Mouse (Mus musculus) midbrain, embryonic 10.5 days (tissue): ENCODE measurements around the gene Dcun1d3. TPM values are rescaled to one million over a fixed set of nuclear protein-coding genes. Genes with fewer than 3 reads are reported as not detected.
A peak's percentile ranks its signal among the peaks of the same experiment; 100 is the strongest.

Source experiments
- DNase-seq: peaks from one replicate; pipeline ENCODE4 v3.0.0-alpha.2; 2017; ENCODE audit warnings: low spot score
- H3K27ac ChIP-seq: fragments of 300-500 bp; sonication (generic); replicated peaks from 2 replicates; pipeline ENCODE4 v1.5.1; 2016; ENCODE audit warnings: mild to moderate bottlenecking
- H3K27me3 ChIP-seq: fragments of 300-500 bp; sonication (generic); 2 replicates; pipeline ENCODE4 v1.6.1; 2016; ENCODE audit warnings: low read depth, mild to moderate bottlenecking; ENCODE audit not compliant: poor library complexity, severe bottlenecking
- H3K36me3 ChIP-seq: fragments of 300-500 bp; sonication (generic); 2 replicates; pipeline ENCODE4 v1.6.1; 2016; ENCODE audit warnings: mild to moderate bottlenecking, moderate library complexity
- H3K4me1 ChIP-seq: fragments of 300-500 bp; sonication (generic); 2 replicates; pipeline ENCODE4 v1.6.1; 2016
- H3K4me3 ChIP-seq: fragments of 300-500 bp; sonication (generic); 2 replicates; pipeline ENCODE4 v1.5.1; 2016; ENCODE audit warnings: mild to moderate bottlenecking, moderate library complexity
- H3K9me3 ChIP-seq: fragments of 300-500 bp; sonication (generic); replicated peaks from 2 replicates; pipeline ENCODE4 v1.6.1; 2016; ENCODE audit warnings: mild to moderate bottlenecking
- WGBS: fragments of 180-500 bp; shearing (Covaris S2); methylation state at CpG from one replicate; pipeline ENCODE4 v1.1.7; 2016; 5-methylcytosine and 5-hydroxymethylcytosine counted together
- polyA plus RNA-seq: library from polyadenylated mRNA; unstranded; fragments of >200 nt; fragmentation: Nextera tagmentation; extraction: Ambion mirVana; gene quantifications from 2 replicates; pipeline ENCODE4 v1.2.1, GENCODE M21; 2016

The Dcun1d3 gene
- polyA plus RNA-seq, 1 experiment from 2014 or later, result 13.1 TPM

GRCm38 (mm10) chr7:119861335-119862091 is 34.6 kb downstream of the Dcun1d3 start:
- H3K4me1 ChIP-seq, result peaks cover 48% of the 10 kb centered on the region
- no peaks in the 10 kb centered on the region for H3K27me3 ChIP-seq
- 26% methylated on average over 6 of the region's 6 CpGs for WGBS
- H3K4me3 ChIP-seq, result no peak overlapping the region
- DNase-seq, result peak; percentile 78
- H3K27ac ChIP-seq, result peak overlapping the region; percentile 77
- no peaks in the 10 kb centered on the region for H3K9me3 ChIP-seq
- H3K36me3 ChIP-seq, result peaks cover 30% of the 10 kb centered on the region

- Histone ChIP-seq H3K4me1 (peaks cover 48% of the 10 kb centered on the region), H3K9me3 (no peaks in the 10 kb centered on the region), H3K4me3 (no peak overlapping the region), H3K27me3 (no peaks in the 10 kb centered on the region), H3K36me3 (peaks cover 33% of the 10 kb centered on the region), H3K27ac (peak overlapping the region; percentile 77)
- no peak for DNase-seq
Measured at GRCm38 (mm10) chr7:119860971-119861334, 35.1 kb downstream of the Dcun1d3 start.

GRCm38 (mm10) chr7:119860554-119860953 is 35.5 kb downstream of the Dcun1d3 start:
- Histone ChIP-seq H3K36me3 (peaks cover 33% of the 10 kb centered on the region), H3K27me3 (no peaks in the 10 kb centered on the region), H3K27ac (peak overlapping the region; percentile 52; the same call in 1 of the 2 replicates), H3K4me1 (peaks cover 48% of the 10 kb centered on the region), H3K9me3 (no peaks in the 10 kb centered on the region), H3K4me3 (no peak overlapping the region)
- WGBS, result 91% methylated on average over 2 of the region's 2 CpGs
- no peak for DNase-seq

- Histone ChIP-seq H3K4me1 (peaks cover 48% of the 10 kb centered on the region), H3K36me3 (peaks cover 34% of the 10 kb centered on the region), H3K4me3 (no peak overlapping the region), H3K9me3 (no peaks in the 10 kb centered on the region), H3K27me3 (no peaks in the 10 kb centered on the region), H3K27ac (peak overlapping the region; percentile 52; the same call in 1 of the 2 replicates)
- DNase-seq, result no peak
- 89% methylated on average over 3 of the region's 3 CpGs for WGBS
Measured at GRCm38 (mm10) chr7:119860116-119860515, 36.0 kb downstream of the Dcun1d3 start.

- H3K4me3 ChIP-seq, result no peak overlapping the region
- H3K27ac ChIP-seq, result no peak overlapping the region
- H3K9me3 ChIP-seq, result no peaks in the 10 kb centered on the region
- peaks cover 48% of the 10 kb centered on the region for H3K4me1 ChIP-seq
- no peak for DNase-seq
- 79% methylated on average over 6 of the region's 6 CpGs for WGBS
- H3K27me3 ChIP-seq, result no peaks in the 10 kb centered on the region
- H3K36me3 ChIP-seq, result peaks cover 39% of the 10 kb centered on the region
Measured at GRCm38 (mm10) chr7:119859476-119859875, 36.6 kb downstream of the Dcun1d3 start.

- Histone ChIP-seq H3K27ac (no peak overlapping the region), H3K9me3 (no peaks in the 10 kb centered on the region), H3K4me3 (no peak overlapping the region), H3K4me1 (peaks cover 9% of the 10 kb centered on the region), H3K36me3 (peaks cover 64% of the 10 kb centered on the region), H3K27me3 (no peaks in the 10 kb centered on the region)
- DNase-seq, result no peak
Measured at GRCm38 (mm10) chr7:119855031-119855430, 41.1 kb downstream of the Dcun1d3 start.

GRCm38 (mm10) chr7:119854362-119854761 is 41.7 kb downstream of the Dcun1d3 start:
- 91% methylated on average over 2 of the region's 2 CpGs for WGBS
- Histone ChIP-seq H3K4me1 (peaks cover 2% of the 10 kb centered on the region), H3K36me3 (peaks cover 64% of the 10 kb centered on the region), H3K9me3 (no peaks in the 10 kb centered on the region), H3K27ac (no peak overlapping the region), H3K27me3 (no peaks in the 10 kb centered on the region), H3K4me3 (no peak overlapping the region)
- DNase-seq, result no peak

GRCm38 (mm10) chr7:119853186-119853585 is 42.9 kb downstream of the Dcun1d3 start:
- 97% methylated on average over 1 of the region's 1 CpGs for WGBS
- H3K27me3 ChIP-seq, result no peaks in the 10 kb centered on the region
- H3K4me1 ChIP-seq, result no peaks in the 10 kb centered on the region
- H3K4me3 ChIP-seq, result no peak overlapping the region
- peaks cover 61% of the 10 kb centered on the region for H3K36me3 ChIP-seq
- DNase-seq, result no peak
- H3K27ac ChIP-seq, result no peak overlapping the region
- no peaks in the 10 kb centered on the region for H3K9me3 ChIP-seq

GRCm38 (mm10) chr7:119852494-119852893 is 43.6 kb downstream of the Dcun1d3 start:
- Histone ChIP-seq H3K27me3 (no peaks in the 10 kb centered on the region), H3K27ac (no peak overlapping the region), H3K9me3 (no peaks in the 10 kb centered on the region), H3K4me3 (no peak overlapping the region), H3K36me3 (peaks cover 56% of the 10 kb centered on the region), H3K4me1 (no peaks in the 10 kb centered on the region)
- DNase-seq, result no peak

GRCm38 (mm10) chr7:119850737-119851136 is 45.4 kb downstream of the Dcun1d3 start:
- DNase-seq, result no peak
- Histone ChIP-seq H3K9me3 (no peaks in the 10 kb centered on the region), H3K36me3 (peaks cover 45% of the 10 kb centered on the region), H3K4me3 (no peak overlapping the region), H3K27me3 (no peaks in the 10 kb centered on the region), H3K27ac (no peak overlapping the region), H3K4me1 (no peaks in the 10 kb centered on the region)
- WGBS, result 86% methylated on average over 5 of the region's 5 CpGs

GRCm38 (mm10) chr7:119849096-119849495 is 47.0 kb downstream of the Dcun1d3 start:
- peak; percentile 57 for DNase-seq
- Histone ChIP-seq H3K27me3 (no peaks in the 10 kb centered on the region), H3K36me3 (peaks cover 50% of the 10 kb centered on the region), H3K27ac (no peak overlapping the region), H3K9me3 (no peaks in the 10 kb centered on the region), H3K4me3 (no peak overlapping the region), H3K4me1 (no peaks in the 10 kb centered on the region)
- 0% methylated on average over 1 of the region's 1 CpGs for WGBS

- WGBS, result 92% methylated on average over 2 of the region's 2 CpGs
Measured at GRCm38 (mm10) chr7:119847396-119847795, 48.7 kb downstream of the Dcun1d3 start.

GRCm38 (mm10) chr7:119845541-119845940 is 50.6 kb downstream of the Dcun1d3 start:
- Histone ChIP-seq H3K36me3 (peaks cover 52% of the 10 kb centered on the region), H3K27ac (no peak overlapping the region), H3K4me1 (no peaks in the 10 kb centered on the region), H3K27me3 (no peaks in the 10 kb centered on the region), H3K9me3 (no peaks in the 10 kb centered on the region), H3K4me3 (no peak overlapping the region)
- WGBS, result 93% methylated on average over 2 of the region's 2 CpGs
- no peak for DNase-seq

More at GRCm38 (mm10) chr7:119847396-119847795, 48.7 kb downstream of the Dcun1d3 start:
- peaks cover 54% of the 10 kb centered on the region for H3K36me3 ChIP-seq
- no peak overlapping the region for H3K27ac ChIP-seq
- no peaks in the 10 kb centered on the region for H3K27me3 ChIP-seq
- H3K4me3 ChIP-seq, result no peak overlapping the region
- no peaks in the 10 kb centered on the region for H3K4me1 ChIP-seq
- DNase-seq, result no peak
- H3K9me3 ChIP-seq, result no peaks in the 10 kb centered on the region
